Mouse (Mus musculus) monocyte, adult 5-6 weeks (primary cell): Measurements from ENCODE around the gene Supt6. TPM values are rescaled to one million over a fixed set of nuclear protein-coding genes. Genes with fewer than 3 reads are reported as not detected.
A peak's percentile ranks its signal among the peaks of the same experiment; 100 is the strongest.
"Not testable (repeated sequence)": the region's sequence is repeated elsewhere in the genome, so short reads cannot be mapped to it uniquely, and the experiment has no call there.

ENCODE experiments used
- ATAC-seq: fragments of 153-309, 156-312 bp; replicated peaks from 2 replicates; pipeline ENCODE4 v1.8.0; 2017; ENCODE audit warnings: mild to moderate bottlenecking; ENCODE audit not compliant: low TSS enrichment, insufficient number of reproducible peaks, severe bottlenecking, poor library complexity, low FRiP score
- total RNA-seq: library from RNA; stranded (forward); fragments of 200-1000, 200-491, 200-594 nt; gene quantifications from 3 replicates; pipeline ENCODE4 v1.2.3, GENCODE M21; 2017

The Supt6 gene
- total RNA-seq, 1 experiment from 2014 or later, result 59.8 TPM

- no peak for ATAC-seq
Measured at GRCm38 (mm10) chr11:78188331-78189233, 57.2 kb downstream of the Supt6 start, which contains the start of gene Rab34. Gene Rab34 (plus strand): TSS chr11:78188430.

- not testable (repeated sequence) for ATAC-seq
Measured at GRCm38 (mm10) chr11:78184702-78185101, 61.1 kb downstream of the Supt6 start.

GRCm38 (mm10) chr11:78183884-78184514 lies 61.8 kb downstream of the Supt6 start:
- ATAC-seq, result no peak

GRCm38 (mm10) chr11:78182961-78183844 lies 62.6 kb downstream of the Supt6 start, which contains the start of gene Rpl23a:
Gene Rpl23a (minus strand): TSS chr11:78183584.
- peak; percentile 93 for ATAC-seq

- ATAC-seq, result no peak
Measured at GRCm38 (mm10) chr11:78182450-78182849, 63.3 kb downstream of the Supt6 start.

GRCm38 (mm10) chr11:78181830-78182357 lies 63.9 kb downstream of the Supt6 start:
- no peak for ATAC-seq

GRCm38 (mm10) chr11:78180081-78180761 lies 65.6 kb downstream of the Supt6 start:
- ATAC-seq, result no peak

- ATAC-seq, result no peak
Measured at GRCm38 (mm10) chr11:78179438-78179999, 66.3 kb downstream of the Supt6 start.

GRCm38 (mm10) chr11:78178859-78179437 lies 66.8 kb downstream of the Supt6 start:
- ATAC-seq, result no peak

- ATAC-seq, result peak; percentile 79
Measured at GRCm38 (mm10) chr11:78177903-78178858, 67.6 kb downstream of the Supt6 start.

GRCm38 (mm10) chr11:78177437-78177836 lies 68.3 kb downstream of the Supt6 start:
- peak; percentile 15 for ATAC-seq

GRCm38 (mm10) chr11:78176905-78177331 lies 68.9 kb downstream of the Supt6 start:
- no peak for ATAC-seq

GRCm38 (mm10) chr11:78176402-78176862 lies 69.4 kb downstream of the Supt6 start, which contains the start of the genes Nek8 and Tlcd1:
Gene Nek8 (minus strand): TSS chr11:78176675.
Gene Tlcd1 (plus strand): TSS chr11:78176711.
- ATAC-seq, result peak; percentile 65

- ATAC-seq, result no peak
Measured at GRCm38 (mm10) chr11:78175771-78176401, 69.9 kb downstream of the Supt6 start.

GRCm38 (mm10) chr11:78174506-78174905 lies 71.3 kb downstream of the Supt6 start:
- no peak for ATAC-seq
